Comparison of ENCODE assay signal across 16 mouse cellular contexts in the genomic region with DNA sequence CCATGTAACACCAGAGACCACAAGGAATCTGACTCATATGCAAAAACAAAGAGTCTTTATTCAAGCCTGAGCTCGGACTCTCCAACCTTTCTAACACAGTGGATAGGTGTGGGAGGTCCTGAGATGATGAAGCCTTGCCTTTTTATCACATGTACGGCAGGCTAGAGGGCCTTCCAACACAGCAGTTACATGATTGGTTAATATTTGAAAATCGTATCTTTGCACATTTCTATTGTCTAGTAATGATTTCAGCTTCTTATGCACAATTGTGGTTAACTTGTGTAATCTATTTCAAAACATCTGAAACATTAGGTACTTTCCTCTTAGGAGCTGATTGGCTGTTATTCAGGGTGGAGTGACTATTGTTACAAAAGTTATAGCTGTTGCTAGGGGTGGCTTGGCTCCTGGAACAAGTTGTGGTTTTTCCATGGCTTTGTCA. TPM values are rescaled to one million over a fixed set of nuclear protein-coding genes. Genes with fewer than 3 reads are reported as not detected.
DNase-seq lines count a peak whose midpoint lies in the region; ATAC-seq and TF ChIP-seq lines count a peak whose summit lies in the region.
"Had no signal": no experiment of that assay in that cellular context is flagged by ENCODE, and none has a peak within 500 bp of the region (broad histone marks: within the 10 kb centered on the region; RNA-seq: fewer than 3 reads in every experiment).

No protein-coding gene starts in this region.

- H3K4me1 ChIP-seq in cerebellum, adult 2 months (ENCODE audit: control insufficient read depth, insufficient read depth, low read length), result no peaks in the 10 kb centered on the region
- H3K4me1 ChIP-seq: forebrain, embryonic 12.5 days; heart, embryonic 15.5 days; intestine, embryonic 15.5 days; midbrain, embryonic 10.5 days; stomach, embryonic 15.5 days had no signal

- peak; percentile 91 for ATAC-seq in megakaryocyte, adult 5-6 weeks (ENCODE audit: poor library complexity, severe bottlenecking)
- ATAC-seq: intestine, embryonic 15.5 days had no signal

- DNase-seq in CD4-positive helper T cell, adult 2 months (ENCODE audit: low read depth, low spot score), result peak; percentile 34
- DNase-seq in Muller cell, postnatal 12 days (ENCODE audit: inconsistent ontology term), result peak; percentile 94
- DNase-seq in gonadal fat pad, adult 2 months (ENCODE audit: low read depth), result peak; percentile 78
- no peak for DNase-seq in kidney, postnatal 10 days
- DNase-seq in cerebellum, adult 2 months, result no peak
- DNase-seq in layer of hippocampus, adult 11-12 months (ENCODE audit: low spot score), result no peak
- DNase-seq: gastrocnemius, postnatal 14 days; left cerebral cortex, postnatal 4 days; right cerebral cortex, postnatal 14 days had no signal

- TF ChIP-seq CTCF in cerebellum, adult 2 months (IDR thresholded peaks at IDR 0.05; ENCODE audit: borderline replicate concordance, insufficient read depth, low read depth, low read length), result no peak

- TF ChIP-seq POLR2A in cerebellum, adult 2 months (IDR thresholded peaks at IDR 0.05; ENCODE audit: borderline replicate concordance, insufficient read depth, low read length), result no peak

- 71% methylated on average over 3 of the region's 3 CpGs for WGBS in cerebellum, adult 2 months

- H3K27ac ChIP-seq in cerebellum, adult 2 months (ENCODE audit: insufficient read depth, low read length), result no peak overlapping the region
- H3K27ac ChIP-seq: forebrain, embryonic 12.5 days; heart, embryonic 15.5 days; intestine, embryonic 15.5 days; layer of hippocampus, adult 2 months; midbrain, embryonic 10.5 days; stomach, embryonic 15.5 days had no signal

- H3K4me3 ChIP-seq in cerebellum, adult 2 months (replicated peaks; ENCODE audit: insufficient read depth, low read depth, low read length), result no peak overlapping the region
- H3K4me3 ChIP-seq: forebrain, embryonic 12.5 days; heart, embryonic 15.5 days; intestine, embryonic 15.5 days; layer of hippocampus, adult 2 months; midbrain, embryonic 10.5 days; stomach, embryonic 15.5 days had no signal

- no peaks in the 10 kb centered on the region for H3K27me3 ChIP-seq in cerebellum, adult 2 months (ENCODE audit: control insufficient read depth, insufficient read depth, low read length)
- H3K27me3 ChIP-seq: forebrain, embryonic 12.5 days; heart, embryonic 15.5 days; intestine, embryonic 15.5 days; stomach, embryonic 15.5 days had no signal

RNA-seq across cellular contexts. Expression of a gene that starts 48.4 kb away (rescaled TPM):
- polyA plus RNA-seq in gonadal fat pad, adult 2 months (2012; rRNA removed), result 8.0 and 8.4 TPM in 2 replicates
- total RNA-seq in megakaryocyte, adult 5-6 weeks (2015), result 114 and 122 TPM in 2 replicates
- 76.9 and 91.4 TPM in 2 replicates for total RNA-seq in megakaryocyte, adult 5-6 weeks (2017)
- polyA plus RNA-seq in cerebellum, adult 2 months (2012; rRNA removed), result 6.9 and 7.8 TPM in 2 replicates

Comparison
In these comparisons a context has a peak if more than half of its experiments do, and no peak if none do; other contexts are left out.
1. DNase-seq: peak in CD4-positive helper T cell, adult 2 months (single experiment), Muller cell, postnatal 12 days (single experiment) and gonadal fat pad, adult 2 months (single experiment); none in kidney, postnatal 10 days (single experiment), cerebellum, adult 2 months (0 of 2) and layer of hippocampus, adult 11-12 months (single experiment).